Mouse (Mus musculus): ENCODE measurements at regions not wholly inside any gene's neighbourhood (a gene's known extent, or its start where the extent isn't known, plus 50 kb on each side); places are given as distances from the start of the nearest gene placed in this dataset.

DNA sequence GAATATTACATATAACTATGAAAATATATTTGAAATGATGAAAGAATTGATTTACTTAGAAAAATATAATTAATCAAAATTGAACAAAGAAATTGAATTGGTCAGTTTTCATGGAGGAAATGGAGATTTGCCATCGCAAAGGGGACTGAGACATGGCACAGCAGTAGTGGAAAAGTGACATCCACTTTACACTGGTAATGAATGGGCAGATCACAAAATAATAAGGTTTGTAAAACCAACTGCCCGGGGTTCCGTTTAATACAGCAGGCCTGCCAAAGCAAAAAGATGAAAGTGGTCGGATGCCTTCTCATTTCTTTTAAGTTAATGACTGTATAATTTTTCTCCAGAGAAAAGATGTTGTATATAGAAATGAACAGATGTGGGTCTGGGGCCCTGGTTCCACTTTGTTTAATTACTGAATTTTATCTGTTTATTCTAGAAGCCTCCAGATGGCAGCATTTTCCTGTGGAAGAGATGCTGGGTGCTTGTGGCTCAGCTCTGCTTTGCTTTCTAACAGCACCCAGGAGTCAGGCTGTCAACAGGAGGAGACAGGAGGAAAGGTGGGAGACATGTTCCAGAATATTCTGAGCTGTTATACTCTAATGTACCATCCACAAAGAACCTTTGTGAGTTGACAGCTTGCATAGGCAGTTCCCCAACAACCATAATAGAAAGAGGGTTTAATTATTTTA lies 75.6 kb upstream of the Fbxl17 start:
- DNase-seq (ENCODE audit: low spot score), result no peak

- DNase-seq (ENCODE audit: low spot score), result no peak
Measured at GRCm38 (mm10) chr17:63582870-63583269, 83.1 kb upstream of the Fbxl17 start.

GRCm38 (mm10) chr17:63607021-63607751 lies 107.4 kb upstream of the Fbxl17 start:
- DNase-seq (ENCODE audit: low spot score), result no peak

- DNase-seq (ENCODE audit: low spot score), result no peak
Measured at GRCm38 (mm10) chr17:63622726-63623125, 122.9 kb upstream of the Fbxl17 start.

- DNase-seq (ENCODE audit: low spot score), result no peak
Measured at GRCm38 (mm10) chr17:63637598-63637997, 137.8 kb upstream of the Fbxl17 start.

DNA sequence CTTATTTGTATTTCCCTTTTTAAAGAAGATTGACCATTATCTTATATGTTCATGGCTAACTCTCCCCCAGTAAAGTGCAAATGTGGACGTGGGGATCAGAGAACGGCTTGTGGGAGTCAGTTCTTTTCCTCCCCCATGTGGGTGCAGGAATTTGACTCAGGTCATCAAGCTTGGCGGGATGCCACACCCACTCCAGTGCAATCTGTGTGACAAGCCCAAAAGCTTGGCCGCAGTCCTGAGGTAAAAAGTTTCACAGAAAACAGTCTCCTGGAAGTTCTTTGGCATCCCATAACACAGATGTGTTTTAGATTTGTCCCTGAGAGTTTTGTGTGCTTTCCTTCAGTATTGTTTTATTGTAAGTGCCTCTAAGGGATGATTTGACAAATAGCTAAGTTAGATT lies 144.6 kb upstream of the Fbxl17 start:
- DNase-seq (ENCODE audit: low spot score), result no peak

DNA sequence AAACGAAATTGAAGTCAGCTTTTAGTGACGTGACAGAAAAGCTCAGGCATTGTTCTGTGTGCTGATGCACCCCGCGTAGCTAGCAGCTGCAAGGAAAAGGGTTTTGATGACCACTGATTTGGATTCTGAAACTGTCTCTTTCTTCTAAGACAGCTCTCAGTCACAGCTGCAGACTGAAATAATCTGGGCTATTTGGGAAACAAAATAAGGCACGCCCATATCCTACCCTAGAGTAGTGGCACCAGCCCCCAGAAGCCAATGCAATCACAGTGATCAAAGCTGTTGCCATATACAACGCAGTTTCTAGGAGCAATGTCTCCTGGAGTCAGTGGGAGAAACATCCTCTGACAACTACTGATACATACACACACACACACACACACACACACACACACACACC lies 157.9 kb upstream of the Fbxl17 start:
- no peak for DNase-seq (ENCODE audit: low spot score)

- no peak for DNase-seq (ENCODE audit: low spot score)
Measured at GRCm38 (mm10) chr17:63660841-63661481, 161.1 kb upstream of the Fbxl17 start.

DNA sequence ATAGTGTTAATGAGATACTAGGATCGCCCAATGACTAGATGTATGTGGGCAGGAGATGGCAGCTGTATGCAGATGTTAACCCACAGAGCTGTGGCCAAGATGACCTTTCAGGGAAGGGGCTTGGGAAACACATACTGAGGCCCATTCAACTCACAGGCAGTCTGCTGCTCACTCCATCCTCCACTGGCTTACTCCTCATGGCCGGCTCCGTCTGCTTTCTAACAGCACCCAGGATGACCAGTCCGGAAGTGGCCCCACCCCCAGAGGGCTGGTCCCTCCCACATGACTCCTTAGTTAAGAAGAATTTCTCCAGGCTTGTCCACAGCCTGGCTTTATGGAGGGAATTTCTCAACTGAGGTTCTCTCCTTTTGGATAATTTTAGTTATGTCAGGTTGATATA lies 161.8 kb upstream of the Fbxl17 start:
- no peak for DNase-seq (ENCODE audit: low spot score)

DNA sequence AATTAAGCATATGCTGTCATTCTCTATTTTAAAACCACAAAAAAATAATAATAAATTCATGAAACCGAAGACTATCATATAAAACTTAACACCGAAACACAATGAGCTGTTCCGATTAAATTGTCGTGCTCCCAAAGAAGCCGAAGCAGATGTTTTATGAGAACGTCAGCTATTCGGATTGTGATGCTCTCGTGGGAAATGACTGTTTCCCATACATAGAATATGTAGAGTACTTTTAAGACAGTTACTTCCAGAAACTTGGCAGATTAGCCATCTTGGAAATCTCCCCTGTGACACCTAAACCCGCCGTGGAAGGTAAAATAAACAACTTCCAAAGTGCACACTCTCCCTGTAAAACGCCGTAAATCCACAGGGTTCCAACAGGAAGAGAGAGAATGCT lies 162.4 kb upstream of the Fbxl17 start:
- DNase-seq (ENCODE audit: low spot score), result no peak

- no peak for DNase-seq (ENCODE audit: low spot score)
Measured at GRCm38 (mm10) chr17:63676791-63677190, 177.0 kb upstream of the Fbxl17 start.

DNA sequence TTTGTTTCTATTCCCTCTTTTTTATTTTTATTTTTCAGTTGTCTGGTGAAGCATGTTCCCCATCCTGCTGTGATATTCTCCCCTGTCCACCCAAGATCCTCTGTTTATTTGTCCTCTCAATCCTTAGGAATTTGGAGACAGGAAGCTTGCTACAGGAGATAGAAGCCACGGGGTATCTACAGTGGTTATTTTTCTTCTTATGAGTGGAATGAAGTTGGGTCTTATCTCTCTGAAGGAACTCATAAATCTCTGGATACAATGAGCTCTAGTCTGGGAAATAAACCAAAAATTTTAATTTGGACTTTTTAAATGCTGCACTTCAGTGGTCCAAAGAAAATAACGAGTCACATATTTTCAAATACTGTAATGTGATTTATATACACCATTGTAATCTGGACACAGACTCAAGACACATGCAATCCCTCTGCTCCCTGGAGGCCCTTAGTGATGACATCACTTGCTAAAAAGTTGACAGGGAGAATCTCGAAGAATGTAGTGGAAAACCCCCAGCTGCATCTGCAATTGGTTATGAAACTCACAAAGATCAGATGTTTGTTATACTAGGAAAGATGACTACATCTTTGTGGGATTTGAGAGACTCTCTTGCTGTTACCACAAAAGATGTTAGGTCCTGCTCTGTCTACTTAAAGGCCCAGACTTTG lies 178.3 kb upstream of the Fbxl17 start:
- DNase-seq (ENCODE audit: low spot score), result no peak

DNA sequence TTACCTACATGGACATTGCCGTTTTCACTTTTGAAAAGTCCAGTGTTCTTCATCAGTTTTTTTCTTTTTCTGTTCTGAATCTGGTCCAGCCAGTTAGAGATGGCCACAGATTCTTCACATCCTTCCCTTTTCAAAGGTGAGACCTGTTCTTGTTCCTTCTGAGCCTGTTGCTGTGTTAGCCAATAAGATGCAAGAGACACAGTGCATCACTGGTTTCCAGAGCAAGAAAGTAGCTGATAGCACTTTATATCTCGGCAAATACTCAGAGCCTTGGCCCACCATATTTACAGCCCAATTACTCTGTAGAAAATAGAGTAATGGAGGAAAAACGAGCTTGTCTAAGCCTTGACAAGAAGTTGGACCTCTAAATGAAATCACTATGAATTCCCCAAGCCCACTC lies 180.7 kb upstream of the Fbxl17 start:
- no peak for DNase-seq (ENCODE audit: low spot score)

DNA sequence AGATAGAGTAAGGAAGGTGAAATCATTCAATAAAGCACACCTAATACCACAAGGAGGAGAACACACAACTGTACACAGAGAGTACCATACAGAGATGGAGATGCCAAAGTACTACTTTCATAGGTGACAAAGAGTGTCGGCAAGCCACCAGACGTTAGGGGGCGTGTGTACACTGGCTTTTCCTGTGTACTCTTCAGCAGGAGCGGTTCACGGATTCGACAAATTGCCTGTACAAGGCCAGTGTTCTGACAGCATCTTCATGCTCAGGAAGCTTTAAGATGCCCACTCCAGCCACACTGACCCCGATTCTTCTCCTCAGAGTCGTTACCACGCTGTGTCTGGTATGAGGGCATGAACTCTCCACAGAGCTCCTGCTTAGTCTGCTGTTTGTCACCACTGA lies 179.5 kb upstream of the Fer start:
- DNase-seq (ENCODE audit: low spot score), result no peak

DNA sequence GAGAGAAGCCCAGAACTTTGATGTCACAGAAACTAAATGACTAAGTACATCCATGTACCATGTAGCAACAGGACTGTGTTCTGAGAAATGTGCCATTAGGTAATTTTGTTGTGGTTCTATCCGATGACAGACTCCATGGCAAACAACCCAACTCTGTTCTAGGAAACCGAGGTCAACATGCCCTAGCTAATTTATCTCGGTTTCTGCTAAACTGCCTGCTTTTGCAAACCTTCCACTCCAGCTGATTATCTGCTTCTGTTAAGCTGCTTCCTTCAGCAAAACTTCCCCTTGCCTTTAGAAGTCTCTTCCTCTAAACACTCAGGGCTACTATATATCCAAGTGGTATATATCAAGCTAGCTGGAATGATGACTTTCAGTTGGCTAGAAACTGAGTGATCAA lies 178.8 kb upstream of the Fer start:
- DNase-seq (ENCODE audit: low spot score), result no peak

- no peak for DNase-seq (ENCODE audit: low spot score)
Measured at GRCm38 (mm10) chr17:63685956-63686355, 176.9 kb upstream of the Fer start.

- no peak for DNase-seq (ENCODE audit: low spot score)
Measured at GRCm38 (mm10) chr17:63686361-63686760, 176.5 kb upstream of the Fer start.

GRCm38 (mm10) chr17:63689291-63689690 lies 173.6 kb upstream of the Fer start:
- DNase-seq (ENCODE audit: low spot score), result no peak

GRCm38 (mm10) chr17:63690829-63691689 lies 171.8 kb upstream of the Fer start:
- DNase-seq (ENCODE audit: low spot score), result no peak

DNA sequence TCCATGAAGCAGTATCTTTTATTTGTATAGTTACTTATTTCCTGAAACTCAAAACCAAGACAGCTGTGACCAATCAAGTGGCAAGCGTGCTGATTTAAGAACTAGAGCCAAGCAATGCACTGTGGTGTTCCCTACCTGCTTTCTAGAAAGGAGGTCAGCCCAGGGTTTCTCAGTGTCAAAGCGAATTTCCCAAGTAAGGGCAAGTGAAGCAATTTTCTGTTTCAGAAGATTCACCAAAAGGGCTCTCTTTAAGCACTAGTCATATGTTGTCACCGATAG lies 171.2 kb upstream of the Fer start:
- no peak for DNase-seq (ENCODE audit: low spot score)

- no peak for DNase-seq (ENCODE audit: low spot score)
Measured at GRCm38 (mm10) chr17:63693274-63693673, 169.6 kb upstream of the Fer start.

DNA sequence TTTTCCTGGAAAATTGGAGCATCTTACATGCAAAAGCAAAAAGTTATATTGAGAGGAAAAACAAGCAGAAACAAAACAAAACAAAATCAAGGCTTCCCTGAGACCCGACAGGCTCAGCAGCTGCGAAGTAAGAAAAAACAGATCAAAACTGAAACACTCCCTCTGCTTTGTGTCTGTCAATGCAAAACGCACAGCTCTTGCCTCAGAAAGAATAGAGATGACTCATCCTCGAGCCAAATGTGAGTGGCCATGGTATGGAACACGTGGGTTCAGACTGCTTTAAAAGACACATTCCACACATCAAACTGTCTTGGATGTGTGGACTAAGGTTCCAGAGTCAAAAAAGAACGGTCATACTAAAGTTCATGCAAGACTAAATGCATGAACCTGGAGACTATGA lies 163.3 kb upstream of the Fer start:
- DNase-seq (ENCODE audit: low spot score), result no peak
